Mouse (Mus musculus) stomach, postnatal 0 days (tissue): ENCODE results near the gene Gcnt3. TPM values are rescaled to one million over a fixed set of nuclear protein-coding genes. Genes with fewer than 3 reads are reported as not detected.

ENCODE experiments used
- ATAC-seq: fragments of 200-750 bp; cut with Nextera tagmentation; 2 replicates; pipeline ENCODE4 v1.8.0; 2017; ENCODE audit not compliant: low FRiP score, low TSS enrichment
- DNase-seq: peaks from one replicate; pipeline ENCODE4 v3.0.0-alpha.2; 2016; ENCODE audit warnings: low spot score
- H3K27ac ChIP-seq: fragments of 300-500 bp; sonication (generic); replicated peaks from 2 replicates; pipeline ENCODE4 v1.5.1; 2014; ENCODE audit warnings: mild to moderate bottlenecking, control low read depth
- H3K27me3 ChIP-seq: fragments of 300-500 bp; sonication (generic); 2 replicates; pipeline ENCODE4 v1.6.1; 2014; ENCODE audit warnings: low read length; ENCODE audit not compliant: control insufficient read depth, insufficient read depth
- H3K36me3 ChIP-seq: fragments of 300-500 bp; sonication (generic); 2 replicates; pipeline ENCODE4 v1.6.1; 2014; ENCODE audit warnings: low read length, mixed read lengths; ENCODE audit not compliant: control insufficient read depth, insufficient read depth
- H3K4me1 ChIP-seq: fragments of 300-500 bp; sonication (generic); replicated peaks from 2 replicates; pipeline ENCODE4 v1.6.1; 2014; ENCODE audit warnings: antibody characterized with exemption; ENCODE audit not compliant: control insufficient read depth, insufficient read depth
- H3K4me2 ChIP-seq: fragments of 300-500 bp; sonication (generic); replicated peaks from 2 replicates; pipeline ENCODE4 v1.6.1; 2014; ENCODE audit warnings: low read depth, mild to moderate bottlenecking, control low read depth, moderate library complexity
- H3K4me3 ChIP-seq: fragments of 300-500 bp; sonication (generic); 2 replicates; pipeline ENCODE4 v1.5.1; 2014; ENCODE audit warnings: low read depth, low read length, control low read depth
- H3K9ac ChIP-seq: fragments of 300-500 bp; sonication (generic); 2 replicates; pipeline ENCODE4 v1.6.1; 2014; ENCODE audit warnings: mild to moderate bottlenecking, low read length, control low read depth, mixed read lengths
- H3K9me3 ChIP-seq: fragments of 300-500 bp; sonication (generic); 2 replicates; pipeline ENCODE4 v1.6.1; 2016; ENCODE audit warnings: low read length; ENCODE audit not compliant: control insufficient read depth
- CTCF ChIP-seq: IDR thresholded peaks from 2 replicates; pipeline ENCODE4 v1.5.1; 2016; ENCODE audit warnings: antibody characterized with exemption, low read depth, mild to moderate bottlenecking, moderate library complexity
- EP300 ChIP-seq: optimal IDR thresholded peaks from 2 replicates; pipeline ENCODE3; 2016; ENCODE audit warnings: antibody characterized with exemption
- WGBS: fragments of 180-500 bp; shearing (Covaris S2); extraction: QIAGEN DNeasy Blood & Tissue Kit; methylation state at CpG from one replicate; pipeline ENCODE4 v1.1.7; 2014; 5-methylcytosine and 5-hydroxymethylcytosine counted together
- polyA plus RNA-seq: library from polyadenylated mRNA; unstranded; fragments of >200 nt; fragmentation: Nextera tagmentation; extraction: Ambion mirVana; gene quantifications from 2 replicates; pipeline ENCODE4 v1.2.1, GENCODE M21; 2015

The Gcnt3 gene
- polyA plus RNA-seq, 1 experiment from 2014 or later = 76.2 TPM

DNA sequence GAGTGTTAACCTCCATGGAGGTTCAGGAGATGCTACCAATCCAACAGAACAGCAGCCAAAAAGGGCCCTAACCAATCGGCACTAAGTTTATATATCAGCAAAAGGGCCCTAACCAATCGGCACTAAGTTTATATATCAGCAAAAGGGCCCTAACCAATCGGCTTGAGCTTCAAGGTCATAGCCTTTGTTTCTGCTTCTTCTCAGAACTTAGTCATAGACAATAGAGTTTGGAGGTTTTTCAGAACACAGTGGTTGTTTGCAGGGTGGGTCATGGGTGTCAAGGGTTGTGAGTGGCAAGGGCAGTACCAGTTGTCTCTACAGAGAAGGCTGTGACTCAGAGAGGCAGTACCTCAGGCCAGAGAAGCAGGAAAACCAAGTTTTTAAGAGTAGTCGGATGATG, 4.2 kb upstream of the Gcnt3 start:
- no peak overlapping the region for H3K9ac ChIP-seq
- peak; percentile 81 for ATAC-seq
- no peak for TF ChIP-seq EP300
- no peak for TF ChIP-seq CTCF
- no peak overlapping the region for H3K4me2 ChIP-seq
- H3K9me3 ChIP-seq = no peaks in the 10 kb centered on the region
- WGBS = 79% methylated on average over 4 of the region's 4 CpGs
- no peaks in the 10 kb centered on the region for H3K4me1 ChIP-seq
- no peak for DNase-seq
- H3K27me3 ChIP-seq = no peaks in the 10 kb centered on the region
- H3K27ac ChIP-seq = no peak overlapping the region
- H3K4me3 ChIP-seq = no peak overlapping the region
- H3K36me3 ChIP-seq = no peaks in the 10 kb centered on the region

DNA sequence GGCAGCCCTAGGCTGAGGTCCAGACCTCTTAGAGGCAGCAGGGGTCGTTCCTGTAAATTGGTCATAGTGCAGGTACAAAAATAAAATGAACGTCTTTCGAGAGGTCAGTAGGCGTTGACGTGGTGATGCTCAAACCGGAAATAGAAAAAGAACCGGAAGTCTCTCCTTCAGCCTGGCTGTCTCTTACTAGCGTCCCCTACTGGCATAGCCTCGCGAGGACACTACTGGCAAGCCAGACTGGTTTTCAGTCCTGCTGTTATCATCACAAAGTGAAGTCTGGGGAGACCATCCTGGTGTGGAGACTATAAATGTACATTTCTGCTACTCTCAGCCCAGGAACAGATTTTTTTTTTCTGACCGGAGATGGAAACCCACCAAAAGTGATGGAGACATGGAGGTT, 2.7 kb upstream of the Gcnt3 start:
- TF ChIP-seq CTCF = 0 out of 2 replicates have a peak, but pooled peaks have one; percentile 20
- no peak for TF ChIP-seq EP300
- H3K4me1 ChIP-seq = no peaks in the 10 kb centered on the region
- ATAC-seq (no peak), DNase-seq (no peak)
- H3K4me2 ChIP-seq = no peak overlapping the region
- no peak overlapping the region for H3K27ac ChIP-seq
- H3K36me3 ChIP-seq = no peaks in the 10 kb centered on the region
- no peak overlapping the region for H3K9ac ChIP-seq
- 85% methylated on average over 11 of the region's 11 CpGs for WGBS
- no peaks in the 10 kb centered on the region for H3K27me3 ChIP-seq
- no peak overlapping the region for H3K4me3 ChIP-seq
- H3K9me3 ChIP-seq = no peaks in the 10 kb centered on the region

GRCm38 (mm10) chr9:70039597-70040385, 1.9 kb upstream of the Gcnt3 start:
- no peak overlapping the region for H3K9ac ChIP-seq
- H3K36me3 ChIP-seq = no peaks in the 10 kb centered on the region
- H3K4me2 ChIP-seq = no peak overlapping the region
- no peaks in the 10 kb centered on the region for H3K27me3 ChIP-seq
- TF ChIP-seq EP300 (no peak), CTCF (no peak)
- no peak overlapping the region for H3K27ac ChIP-seq
- DNase-seq (no peak), ATAC-seq (no peak)
- H3K9me3 ChIP-seq = no peaks in the 10 kb centered on the region
- H3K4me1 ChIP-seq = no peaks in the 10 kb centered on the region
- WGBS = 72% methylated on average over 6 of the region's 6 CpGs
- H3K4me3 ChIP-seq = no peak overlapping the region

GRCm38 (mm10) chr9:70036646-70037045, 1.2 kb downstream of the Gcnt3 start:
- peak; percentile 54 for TF ChIP-seq CTCF
- TF ChIP-seq EP300 = no peak
- Histone ChIP-seq H3K27me3 (no peaks in the 10 kb centered on the region), H3K9ac (no peak overlapping the region), H3K4me1 (no peaks in the 10 kb centered on the region), H3K9me3 (no peaks in the 10 kb centered on the region), H3K27ac (peak overlapping the region; percentile 75), H3K4me2 (peak overlapping the region; percentile 17; the same call in 1 of the 2 replicates), H3K36me3 (no peaks in the 10 kb centered on the region), H3K4me3 (peak overlapping the region; percentile 28; the same call in 1 of the 2 replicates)
- ATAC-seq (peak; percentile 95), DNase-seq (peak; percentile 70)
- WGBS = 61% methylated on average over 4 of the region's 4 CpGs

DNA sequence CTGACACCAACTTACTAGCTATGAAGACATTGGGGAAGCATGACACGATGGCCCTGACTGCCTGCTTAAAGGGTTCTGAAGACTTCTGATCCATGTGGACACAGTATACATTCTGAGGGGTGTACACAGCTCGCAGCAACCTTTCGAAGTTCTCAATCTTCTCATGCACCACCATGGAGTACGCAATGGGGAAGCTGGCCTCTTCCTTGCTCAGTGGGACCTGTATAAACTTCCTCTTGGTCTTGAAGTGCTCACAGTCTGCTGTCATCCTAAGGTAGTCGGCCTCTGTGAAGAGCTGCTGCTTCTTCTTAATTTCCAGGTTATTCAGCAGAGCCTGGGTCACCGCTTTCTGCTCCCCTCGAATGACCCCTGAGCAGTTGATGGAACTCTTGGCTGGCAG, 3.2 kb downstream of the Gcnt3 start:
- DNase-seq (no peak), ATAC-seq (no peak)
- TF ChIP-seq EP300 = no peak
- no peak for TF ChIP-seq CTCF
- Histone ChIP-seq H3K4me1 (no peaks in the 10 kb centered on the region), H3K4me3 (peak overlapping the region; percentile 28), H3K9me3 (no peaks in the 10 kb centered on the region), H3K9ac (no peak overlapping the region; the same call in 1 of the 2 replicates), H3K36me3 (no peaks in the 10 kb centered on the region), H3K27me3 (no peaks in the 10 kb centered on the region), H3K4me2 (peak overlapping the region; percentile 41), H3K27ac (peak overlapping the region; percentile 49)
- WGBS = 86% methylated on average over 7 of the region's 7 CpGs

DNA sequence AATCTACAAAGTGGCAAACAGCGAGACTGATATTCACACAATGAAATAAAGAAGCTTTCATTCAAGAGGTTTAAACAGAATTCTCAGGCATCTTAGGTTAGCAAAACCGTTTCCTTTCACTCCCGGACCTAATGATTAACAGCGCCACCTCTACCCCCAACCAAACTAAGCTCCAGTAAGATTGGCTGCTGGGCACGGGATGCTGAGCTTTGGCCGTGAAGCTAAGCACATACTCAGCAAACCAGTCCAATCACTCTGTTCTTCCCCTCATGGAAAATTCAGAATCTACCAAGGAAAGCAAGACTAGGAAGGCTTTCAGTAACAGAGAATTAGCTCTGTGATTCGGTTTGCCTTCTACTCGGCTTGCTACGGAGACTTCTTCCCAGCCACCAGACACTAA, 4.8 kb downstream of the Gcnt3 start:
- no peaks in the 10 kb centered on the region for H3K9me3 ChIP-seq
- peak overlapping the region; percentile 13; the same call in 1 of the 2 replicates for H3K9ac ChIP-seq
- ATAC-seq = no peak
- peak overlapping the region; percentile 28; the same call in 1 of the 2 replicates for H3K4me3 ChIP-seq
- no peaks in the 10 kb centered on the region for H3K4me1 ChIP-seq
- H3K36me3 ChIP-seq = no peaks in the 10 kb centered on the region
- H3K27ac ChIP-seq = peak overlapping the region; percentile 49
- peak; percentile 60 for DNase-seq
- no peak for TF ChIP-seq EP300
- no peak for TF ChIP-seq CTCF
- H3K4me2 ChIP-seq = peak overlapping the region; percentile 41
- WGBS = 36% methylated on average over 9 of the region's 9 CpGs
- no peaks in the 10 kb centered on the region for H3K27me3 ChIP-seq
